Mouse (Mus musculus) adrenal gland, adult (tissue): ENCODE results near the gene Gm14698.
"Not testable (repeated sequence)": the region's sequence is repeated elsewhere in the genome, so short reads cannot be mapped to it uniquely, and the experiment has no call there.

Source experiments
- DNase-seq, 2 experiments: peaks; one replicate each; pipeline ENCODE4 v3.0.0; 2022 to 2023; ENCODE audit warnings: low spot score in 1 of 2; ENCODE audit not compliant: inconsistent age in 2 of 2

The Gm14698 gene

GRCm38 (mm10) chrX:68821059-68821458 lies at the start of gene Gm14698:
Gene Gm14698, plus strand, starts transcription at chrX:68821093.
- peak; percentile 3 to 27 for DNase-seq

DNA sequence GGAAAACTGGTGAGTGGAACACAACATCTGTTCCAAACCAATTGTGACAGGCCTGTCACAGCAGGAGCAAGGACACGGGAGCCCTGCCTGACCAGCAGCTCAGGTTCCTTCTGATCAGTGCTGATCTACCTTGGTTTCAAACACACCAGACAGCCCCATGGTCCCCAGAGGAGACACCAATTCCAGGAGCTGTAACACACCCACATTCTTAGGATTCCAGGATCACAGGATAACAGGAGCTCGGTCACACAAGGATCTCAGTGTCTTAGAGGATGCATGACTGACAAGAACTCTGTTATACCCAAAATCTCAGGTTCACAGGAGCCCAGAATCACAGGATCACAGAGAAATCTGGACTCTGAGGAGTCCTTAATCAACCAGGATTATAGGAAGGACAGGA lies 444 bp upstream of the Gm14698 start:
- DNase-seq: not testable (repeated sequence)

- DNase-seq: peak in 1 of 2 experiments; percentile 24
Measured at GRCm38 (mm10) chrX:68839548-68840444, 18.9 kb downstream of the Gm14698 start.

DNA sequence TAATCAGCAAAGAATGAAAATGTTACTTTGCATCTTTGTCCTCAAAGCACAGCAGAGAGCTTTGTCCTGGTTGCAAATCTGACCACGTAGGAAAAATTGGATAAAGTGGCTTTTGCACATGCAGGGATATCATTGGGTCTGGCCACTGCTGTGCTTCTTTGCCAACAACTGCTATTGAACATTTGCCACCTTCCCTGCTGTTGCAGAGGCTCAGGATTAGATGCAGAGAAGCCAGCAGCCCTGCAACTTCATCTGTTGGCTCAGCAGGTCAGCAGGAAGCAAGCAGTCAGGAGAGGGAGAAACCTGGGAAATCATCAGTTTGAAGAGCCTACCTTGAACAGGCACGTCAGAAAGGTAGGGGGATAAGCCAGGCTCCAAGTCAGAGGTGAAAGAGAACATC lies 44.3 kb downstream of the Gm14698 start:
- no peak for DNase-seq
